Mouse (Mus musculus) liver, postnatal 0 days (tissue): ENCODE measurements around the gene Cdk6. TPM values are rescaled to one million over a fixed set of nuclear protein-coding genes. Genes with fewer than 3 reads are reported as not detected.

Experiments
- ATAC-seq: fragments of 200-750 bp; cut with Nextera tagmentation; 2 replicates; pipeline ENCODE4 v1.8.0; 2017; ENCODE audit warnings: mild to moderate bottlenecking, moderate library complexity
- DNase-seq: peaks from one replicate; pipeline ENCODE4 v3.0.0-alpha.2; 2016
- H3K27ac ChIP-seq: fragments of 300-500 bp; sonication (generic); 2 replicates; pipeline ENCODE4 v1.5.1; 2014; ENCODE audit warnings: antibody characterized with exemption, moderate library complexity, mild to moderate bottlenecking, low read depth
- H3K27me3 ChIP-seq: fragments of 300-500 bp; sonication (generic); 2 replicates; pipeline ENCODE4 v1.6.1; 2014; ENCODE audit warnings: low read length, control low read depth, mixed read lengths; ENCODE audit not compliant: insufficient read depth
- H3K36me3 ChIP-seq: fragments of 300-500 bp; sonication (generic); replicated peaks from 2 replicates; pipeline ENCODE4 v1.6.1; 2014; ENCODE audit warnings: mild to moderate bottlenecking, control low read depth, low read length, moderate library complexity, mixed read lengths; ENCODE audit not compliant: insufficient read depth
- H3K4me1 ChIP-seq: fragments of 300-500 bp; sonication (generic); 2 replicates; pipeline ENCODE4 v1.6.1; 2014; ENCODE audit warnings: antibody characterized with exemption, mild to moderate bottlenecking, control low read depth; ENCODE audit not compliant: insufficient read depth
- H3K4me2 ChIP-seq: fragments of 300-500 bp; sonication (generic); 2 replicates; pipeline ENCODE4 v1.6.1; 2014; ENCODE audit warnings: low read depth, mild to moderate bottlenecking, low read length, moderate library complexity, mixed read lengths
- H3K4me3 ChIP-seq: fragments of 300-500 bp; sonication (generic); 2 replicates; pipeline ENCODE4 v1.5.1; 2014; ENCODE audit warnings: low read depth, low read length
- H3K9ac ChIP-seq: fragments of 300-500 bp; sonication (generic); replicated peaks from 2 replicates; pipeline ENCODE4 v1.6.1; 2014; ENCODE audit warnings: mild to moderate bottlenecking, moderate library complexity
- H3K9me3 ChIP-seq: fragments of 300-500 bp; sonication (generic); 2 replicates; pipeline ENCODE4 v1.6.1; 2016; ENCODE audit warnings: mild to moderate bottlenecking, control low read depth, low read length, mixed read lengths
- CTCF ChIP-seq: sonication (generic); IDR thresholded peaks from 2 replicates; pipeline ENCODE4 v1.5.1; 2016; ENCODE audit warnings: antibody characterized with exemption, low read depth
- EP300 ChIP-seq: IDR thresholded peaks from 2 replicates; pipeline ENCODE4 v1.6.1; 2016; ENCODE audit warnings: antibody characterized with exemption, low read depth, mild to moderate bottlenecking
- WGBS: fragments of 180-500 bp; shearing (Covaris S2); extraction: QIAGEN DNeasy Blood & Tissue Kit; methylation state at CpG from one replicate; pipeline ENCODE4 v1.1.7; 2014; ENCODE audit not compliant: insufficient replicate concordance; 5-methylcytosine and 5-hydroxymethylcytosine counted together
- polyA plus RNA-seq: library from polyadenylated mRNA; unstranded; fragments of >200 nt; fragmentation: Nextera tagmentation; extraction: Ambion mirVana; gene quantifications from 2 replicates; pipeline ENCODE4 v1.2.1, GENCODE M21; 2015

The Cdk6 gene
- polyA plus RNA-seq, 1 experiment from 2014 or later: 17.3 TPM

DNA sequence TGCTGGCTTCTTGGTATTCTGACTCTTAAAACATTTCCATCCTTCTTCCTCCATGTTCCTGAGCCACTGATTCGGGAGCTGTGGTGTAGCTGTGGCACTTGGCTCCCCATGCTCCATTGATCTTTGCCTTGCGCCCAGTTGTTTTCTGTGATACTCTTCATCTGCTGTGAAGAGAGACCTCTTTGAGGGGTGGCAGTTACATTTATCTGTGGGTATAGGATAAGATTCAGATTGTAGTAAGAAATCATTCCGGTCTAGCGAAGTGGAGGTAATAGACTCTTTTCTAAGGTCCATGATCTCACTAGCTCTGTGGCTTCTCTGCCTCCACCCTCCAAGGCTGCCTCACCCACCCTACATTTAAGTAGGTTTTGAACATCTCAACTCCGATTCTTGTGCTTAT, 159.0 kb downstream of the Cdk6 start:
- TF ChIP-seq EP300 (no peak), CTCF (no peak)
- no peaks in the 10 kb centered on the region for H3K9me3 ChIP-seq
- 71% methylated on average over 5 of the region's 5 CpGs for WGBS
- DNase-seq: no peak
- H3K9ac ChIP-seq: no peak overlapping the region
- no peak overlapping the region for H3K4me3 ChIP-seq
- H3K4me2 ChIP-seq: no peak overlapping the region
- no peaks in the 10 kb centered on the region for H3K36me3 ChIP-seq
- 0 out of 2 replicates have a peak overlapping the region, but pooled peaks have one; percentile 16 for H3K27ac ChIP-seq
- peaks cover 52% of the 10 kb centered on the region for H3K4me1 ChIP-seq
- H3K27me3 ChIP-seq: no peaks in the 10 kb centered on the region
- ATAC-seq: no peak

DNA sequence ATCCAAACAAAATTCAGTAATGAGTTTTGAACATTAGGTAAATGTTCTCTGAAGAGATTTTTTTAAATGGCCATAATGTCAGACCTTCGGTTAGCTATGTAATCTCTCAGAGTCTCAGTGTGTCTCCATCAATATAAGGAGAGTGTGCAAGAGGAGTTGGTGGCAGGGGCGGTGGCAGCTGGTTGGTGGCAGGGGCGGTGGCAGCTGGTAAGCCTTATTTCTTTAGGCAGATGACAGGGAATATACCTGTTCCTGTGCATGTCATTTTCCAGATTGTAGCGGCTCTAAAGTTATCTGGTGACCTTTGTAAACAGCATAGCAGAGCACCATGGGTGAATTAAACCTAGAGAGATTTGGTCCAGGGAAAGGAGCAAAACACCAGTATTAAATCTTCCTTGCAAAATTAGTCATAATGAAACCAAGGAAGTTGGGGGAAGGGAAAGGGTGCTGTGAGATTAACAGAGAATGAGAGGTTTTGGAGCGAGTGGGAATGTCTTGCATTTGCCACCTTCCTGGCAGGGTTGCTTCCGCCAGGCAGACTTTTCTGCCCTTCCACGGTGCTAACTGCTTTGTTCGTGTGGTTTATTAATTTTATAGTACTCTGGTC, 159.8 kb downstream of the Cdk6 start:
- DNase-seq: no peak
- WGBS: 33% methylated on average over 8 of the region's 8 CpGs
- Histone ChIP-seq H3K27ac (peak overlapping the region; percentile 80), H3K4me3 (peak overlapping the region; percentile 15; the same call in 1 of the 2 replicates), H3K9me3 (no peaks in the 10 kb centered on the region), H3K27me3 (no peaks in the 10 kb centered on the region), H3K4me2 (peak overlapping the region; percentile 54), H3K4me1 (peaks cover 53% of the 10 kb centered on the region), H3K36me3 (no peaks in the 10 kb centered on the region), H3K9ac (peak overlapping the region; percentile 33; the same call in 1 of the 2 replicates)
- ATAC-seq: peak; percentile 2; the same call in 1 of the 2 replicates
- TF ChIP-seq CTCF: no peak
- no peak for TF ChIP-seq EP300

DNA sequence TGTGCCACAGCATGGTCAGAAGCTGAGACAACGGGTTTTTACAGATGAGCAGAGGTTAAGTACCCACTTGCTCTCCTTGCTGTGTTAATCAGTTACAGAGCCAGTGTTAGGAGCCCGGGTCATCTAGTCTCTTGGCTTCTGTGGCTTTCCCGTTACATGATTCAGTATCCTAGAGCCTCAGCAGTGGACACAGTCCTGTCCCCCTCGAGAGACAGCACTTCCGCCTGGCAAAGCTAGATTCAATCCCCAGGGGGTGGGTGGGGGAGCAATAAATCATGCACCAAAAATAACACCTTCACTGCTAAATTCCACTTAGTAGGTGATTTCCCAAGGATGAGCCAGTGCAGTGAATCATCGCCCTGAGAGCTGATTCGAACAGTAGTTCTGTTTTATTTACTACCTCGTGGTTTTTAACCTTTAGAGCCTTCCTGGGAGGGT, 160.3 kb downstream of the Cdk6 start:
- ATAC-seq (peak; percentile 64), DNase-seq (no peak)
- TF ChIP-seq CTCF (no peak), EP300 (no peak)
- H3K4me2 ChIP-seq: peak overlapping the region; percentile 54
- H3K4me1 ChIP-seq: peaks cover 56% of the 10 kb centered on the region
- H3K27ac ChIP-seq: peak overlapping the region; percentile 80
- H3K36me3 ChIP-seq: no peaks in the 10 kb centered on the region
- peak overlapping the region; percentile 33; the same call in 1 of the 2 replicates for H3K9ac ChIP-seq
- no peaks in the 10 kb centered on the region for H3K27me3 ChIP-seq
- no peaks in the 10 kb centered on the region for H3K9me3 ChIP-seq
- H3K4me3 ChIP-seq: peak overlapping the region; percentile 15; the same call in 1 of the 2 replicates
- 13% methylated on average over 8 of the region's 8 CpGs for WGBS

DNA sequence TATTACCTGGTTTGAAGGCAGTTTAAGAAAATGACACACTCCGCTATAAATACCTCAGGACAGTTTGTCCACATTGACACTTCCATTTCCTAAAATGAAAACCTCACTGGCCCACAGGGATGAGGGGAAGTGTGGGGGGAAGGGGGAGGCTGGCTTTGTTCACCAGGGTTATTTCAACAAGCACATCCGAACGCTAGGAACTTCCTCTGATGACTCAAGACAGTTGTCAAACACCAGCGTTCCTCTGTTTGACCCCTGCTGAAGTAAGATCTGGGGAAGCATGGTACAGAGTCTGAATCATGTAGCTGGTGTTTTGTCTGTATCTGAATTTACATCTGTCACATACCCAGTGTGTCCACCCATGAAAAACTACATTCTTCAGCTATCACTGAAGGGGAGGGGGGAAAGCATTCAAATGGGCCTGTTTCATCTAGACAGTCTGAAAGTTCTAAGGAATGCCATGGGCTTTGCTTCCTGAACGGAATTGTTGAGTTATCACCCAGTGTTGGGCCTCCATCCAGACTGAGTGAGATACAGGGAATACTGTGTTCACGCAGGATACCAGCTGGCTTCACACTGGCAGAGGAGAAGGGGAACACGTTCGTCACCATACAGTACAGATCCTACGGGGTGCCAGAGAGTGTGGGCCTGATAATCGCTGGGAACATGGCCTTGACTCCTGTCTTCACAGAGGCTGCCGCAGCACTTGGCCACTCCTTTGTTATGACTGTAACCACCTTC, 161.5 kb downstream of the Cdk6 start:
- H3K27ac ChIP-seq: peak overlapping the region; percentile 80

DNA sequence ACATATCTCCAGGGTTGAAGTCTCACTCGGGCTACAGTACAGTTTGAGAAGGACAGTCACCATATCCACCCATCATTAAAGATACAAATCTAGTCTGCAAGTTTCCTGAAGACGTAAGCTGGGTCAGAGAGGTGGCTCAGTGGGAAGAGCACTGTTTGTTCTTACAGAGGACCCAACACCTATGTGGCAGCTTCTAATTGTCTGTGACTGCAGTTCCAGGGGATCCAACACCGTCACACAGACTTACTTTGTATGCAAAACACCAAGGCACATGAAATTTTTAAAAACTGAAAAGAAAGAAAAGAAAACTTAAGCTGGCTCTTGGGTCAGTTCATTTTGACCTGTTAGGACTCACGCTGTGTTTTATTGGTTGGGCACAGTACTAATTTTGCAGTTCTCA, 162.1 kb downstream of the Cdk6 start:
- H3K4me1 ChIP-seq: peaks cover 50% of the 10 kb centered on the region
- 63% methylated on average over 4 of the region's 4 CpGs for WGBS
- H3K36me3 ChIP-seq: no peaks in the 10 kb centered on the region
- no peaks in the 10 kb centered on the region for H3K9me3 ChIP-seq
- no peak overlapping the region for H3K4me2 ChIP-seq
- H3K9ac ChIP-seq: no peak overlapping the region
- no peak for ATAC-seq
- no peak for DNase-seq
- TF ChIP-seq CTCF: no peak
- TF ChIP-seq EP300: no peak
- no peak overlapping the region for H3K4me3 ChIP-seq
- H3K27ac ChIP-seq: peak overlapping the region; percentile 73
- no peaks in the 10 kb centered on the region for H3K27me3 ChIP-seq

More for the DNA sequence above, 161.5 kb downstream of the Cdk6 start:
- H3K4me1 ChIP-seq: peaks cover 52% of the 10 kb centered on the region
- H3K27me3 ChIP-seq: no peaks in the 10 kb centered on the region
- TF ChIP-seq EP300 (peak; percentile 83), CTCF (no peak)
- H3K9ac ChIP-seq: no peak overlapping the region
- DNase-seq (peak; percentile 66), ATAC-seq (peak; percentile 71)
- no peaks in the 10 kb centered on the region for H3K36me3 ChIP-seq
- H3K9me3 ChIP-seq: no peaks in the 10 kb centered on the region
- 26% methylated on average over 11 of the region's 11 CpGs for WGBS
- H3K4me3 ChIP-seq: no peak overlapping the region
- peak overlapping the region; percentile 54 for H3K4me2 ChIP-seq

DNA sequence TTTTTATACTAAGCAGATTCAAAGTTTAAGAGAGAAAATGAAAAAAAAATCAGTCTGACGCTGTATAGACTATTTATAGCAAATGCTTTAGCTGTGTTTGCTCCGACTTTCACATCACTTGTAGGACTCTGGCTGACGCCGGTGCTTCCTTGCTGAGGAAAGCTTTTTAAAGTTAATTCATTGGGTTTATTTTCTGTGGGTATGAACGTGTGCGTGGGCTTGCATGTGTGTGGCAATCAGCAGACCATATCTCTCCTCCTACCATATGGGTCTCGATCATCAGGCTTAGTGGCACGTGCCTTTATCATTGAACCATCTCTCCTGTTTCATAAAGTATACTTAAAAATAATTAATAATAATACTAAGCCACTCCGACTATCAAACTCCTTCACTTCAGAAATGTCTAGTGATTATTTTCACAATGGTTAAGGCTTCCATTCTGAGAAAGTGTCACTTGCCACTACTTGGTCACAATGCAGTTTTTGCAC, 162.6 kb downstream of the Cdk6 start:
- no peak overlapping the region for H3K4me3 ChIP-seq

More for the DNA sequence above, 162.6 kb downstream of the Cdk6 start:
- Histone ChIP-seq H3K4me1 (peaks cover 52% of the 10 kb centered on the region), H3K9me3 (no peaks in the 10 kb centered on the region), H3K4me2 (no peak overlapping the region), H3K9ac (no peak overlapping the region), H3K36me3 (no peaks in the 10 kb centered on the region), H3K27me3 (no peaks in the 10 kb centered on the region), H3K27ac (peak overlapping the region; percentile 73; the same call in 1 of the 2 replicates)
- ATAC-seq: no peak
- TF ChIP-seq CTCF (no peak), EP300 (no peak)
- DNase-seq: no peak
- 53% methylated on average over 9 of the region's 9 CpGs for WGBS
